Mouse (Mus musculus) gastrocnemius, postnatal 25 days (tissue): ENCODE measurements at regions not wholly inside any gene's neighbourhood (a gene's known extent, or its start where the extent isn't known, plus 50 kb on each side); places are given as distances from the start of the nearest gene placed in this dataset.

ENCODE experiments used
- DNase-seq: peaks from one replicate; pipeline ENCODE4 v3.0.0; 2022

GRCm38 (mm10) chr11:112886139-112886538 is 104.1 kb downstream of the Sox9 start:
- DNase-seq = no peak

- DNase-seq = no peak
These were observed 107.7 kb downstream of the Sox9 start for GRCm38 (mm10) chr11:112889760-112890159.

GRCm38 (mm10) chr11:112897597-112897996 is 115.6 kb downstream of the Sox9 start:
- DNase-seq = no peak

GRCm38 (mm10) chr11:112902618-112903017 is 120.6 kb downstream of the Sox9 start:
- DNase-seq = no peak

- no peak for DNase-seq
These were observed 128.3 kb downstream of the Sox9 start for GRCm38 (mm10) chr11:112910309-112910708.

- no peak for DNase-seq
These were observed 130.9 kb downstream of the Sox9 start for GRCm38 (mm10) chr11:112912875-112913274.

GRCm38 (mm10) chr11:112916923-112917322 is 134.9 kb downstream of the Sox9 start:
- no peak for DNase-seq

- no peak for DNase-seq
These were observed 138.1 kb downstream of the Sox9 start for GRCm38 (mm10) chr11:112920131-112920530.

GRCm38 (mm10) chr11:112924577-112924976 is 142.6 kb downstream of the Sox9 start:
- DNase-seq = no peak

- DNase-seq = no peak
These were observed 143.1 kb downstream of the Sox9 start for GRCm38 (mm10) chr11:112925140-112925539.

- DNase-seq = peak; percentile 46
These were observed 144.5 kb downstream of the Sox9 start for GRCm38 (mm10) chr11:112926330-112927025.

- DNase-seq = peak; percentile 56
These were observed 148.3 kb downstream of the Sox9 start for GRCm38 (mm10) chr11:112930186-112930808.

- DNase-seq = peak; percentile 10
These were observed 156.0 kb downstream of the Sox9 start for GRCm38 (mm10) chr11:112938035-112938434.

- DNase-seq = no peak
These were observed 169.4 kb downstream of the Sox9 start for GRCm38 (mm10) chr11:112951421-112951820.

- no peak for DNase-seq
These were observed 170.3 kb downstream of the Sox9 start for GRCm38 (mm10) chr11:112952356-112952755.

GRCm38 (mm10) chr11:112953491-112953890 is 171.5 kb downstream of the Sox9 start:
- no peak for DNase-seq

GRCm38 (mm10) chr11:112956748-112957440 is 174.9 kb downstream of the Sox9 start:
- DNase-seq = no peak

GRCm38 (mm10) chr11:112959609-112960008 is 177.6 kb downstream of the Sox9 start:
- no peak for DNase-seq

GRCm38 (mm10) chr11:112973286-112973685 is 191.3 kb downstream of the Sox9 start:
- no peak for DNase-seq

- DNase-seq = peak; percentile 14
These were observed 192.9 kb downstream of the Sox9 start for GRCm38 (mm10) chr11:112974893-112975292.

- DNase-seq = no peak
These were observed 195.1 kb downstream of the Sox9 start for GRCm38 (mm10) chr11:112976914-112977785.

- no peak for DNase-seq
These were observed 196.9 kb downstream of the Sox9 start for GRCm38 (mm10) chr11:112978884-112979283.
